Mouse (Mus musculus): ENCODE data around the gene Esyt3. TPM values are rescaled to one million over a fixed set of nuclear protein-coding genes. Genes with fewer than 3 reads are reported as not detected.

Gene Esyt3
- polyA plus RNA-seq, 1 experiment from 2014 or later: 0.35 TPM

GRCm38 (mm10) chr9:99388078-99388477 is 29.7 kb upstream of the Esyt3 start:
- H3K4me2 ChIP-seq: no peak overlapping the region
- 75% methylated on average over 5 of the region's 5 CpGs for WGBS
- no peak overlapping the region for H3K9ac ChIP-seq
- H3K4me3 ChIP-seq (replicated peaks): no peak overlapping the region
- H3K4me1 ChIP-seq: no peaks in the 10 kb centered on the region
- no peaks in the 10 kb centered on the region for H3K9me3 ChIP-seq (replicated peaks)
- H3K36me3 ChIP-seq: peaks cover 13% of the 10 kb centered on the region; the same call in 1 of the 2 replicates
- ATAC-seq (replicated peaks; ENCODE audit: low FRiP score): no peak
- no peak overlapping the region for H3K27ac ChIP-seq
- no peaks in the 10 kb centered on the region for H3K27me3 ChIP-seq

GRCm38 (mm10) chr9:99382556-99382955 is 24.2 kb upstream of the Esyt3 start:
- no peak overlapping the region for H3K4me3 ChIP-seq (replicated peaks)
- no peak for ATAC-seq (replicated peaks; ENCODE audit: low FRiP score)
- WGBS: 68% methylated on average over 9 of the region's 9 CpGs
- no peaks in the 10 kb centered on the region for H3K4me1 ChIP-seq
- 0 out of 2 replicates have a peak, but pooled peaks cover 4% of the 10 kb centered on the region for H3K27me3 ChIP-seq
- no peaks in the 10 kb centered on the region for H3K36me3 ChIP-seq
- H3K9me3 ChIP-seq (replicated peaks): no peaks in the 10 kb centered on the region
- H3K9ac ChIP-seq: no peak overlapping the region
- H3K4me2 ChIP-seq: no peak overlapping the region
- H3K27ac ChIP-seq: no peak overlapping the region

GRCm38 (mm10) chr9:99379194-99379593 is 20.8 kb upstream of the Esyt3 start:
- Histone ChIP-seq H3K36me3 (no peaks in the 10 kb centered on the region), H3K27me3 (0 out of 2 replicates have a peak, but pooled peaks cover 7% of the 10 kb centered on the region), H3K4me3 (replicated peaks) (no peak overlapping the region), H3K27ac (no peak overlapping the region), H3K4me2 (no peak overlapping the region), H3K9ac (no peak overlapping the region), H3K9me3 (replicated peaks) (no peaks in the 10 kb centered on the region), H3K4me1 (no peaks in the 10 kb centered on the region)
- no peak for ATAC-seq (replicated peaks; ENCODE audit: low FRiP score)
- 76% methylated on average over 5 of the region's 5 CpGs for WGBS

GRCm38 (mm10) chr9:99376591-99377418 is 18.4 kb upstream of the Esyt3 start:
- H3K36me3 ChIP-seq: no peaks in the 10 kb centered on the region
- H3K4me2 ChIP-seq: no peak overlapping the region
- no peak overlapping the region for H3K9ac ChIP-seq
- no peak overlapping the region for H3K27ac ChIP-seq
- no peaks in the 10 kb centered on the region for H3K4me1 ChIP-seq
- no peaks in the 10 kb centered on the region for H3K9me3 ChIP-seq (replicated peaks)
- 7% methylated on average over 14 of the region's 14 CpGs for WGBS
- no peak for ATAC-seq (replicated peaks; ENCODE audit: low FRiP score)
- H3K4me3 ChIP-seq (replicated peaks): no peak overlapping the region
- H3K27me3 ChIP-seq: 0 out of 2 replicates have a peak, but pooled peaks cover 7% of the 10 kb centered on the region

GRCm38 (mm10) chr9:99368431-99368830 is 10.1 kb upstream of the Esyt3 start:
- Histone ChIP-seq H3K27ac (no peak overlapping the region), H3K9me3 (replicated peaks) (no peaks in the 10 kb centered on the region), H3K4me1 (no peaks in the 10 kb centered on the region), H3K27me3 (no peaks in the 10 kb centered on the region), H3K9ac (no peak overlapping the region), H3K4me3 (replicated peaks) (no peak overlapping the region), H3K36me3 (no peaks in the 10 kb centered on the region), H3K4me2 (no peak overlapping the region)
- 61% methylated on average over 7 of the region's 7 CpGs for WGBS
- no peak for ATAC-seq (replicated peaks; ENCODE audit: low FRiP score)

- no peaks in the 10 kb centered on the region for H3K36me3 ChIP-seq
- ATAC-seq (replicated peaks; ENCODE audit: low FRiP score): no peak
- 77% methylated on average over 3 of the region's 3 CpGs for WGBS
- no peak overlapping the region for H3K27ac ChIP-seq
- no peaks in the 10 kb centered on the region for H3K9me3 ChIP-seq (replicated peaks)
- peaks cover 7% of the 10 kb centered on the region; the same call in 1 of the 2 replicates for H3K27me3 ChIP-seq
- H3K4me1 ChIP-seq: no peaks in the 10 kb centered on the region
- no peak overlapping the region for H3K4me3 ChIP-seq (replicated peaks)
- H3K9ac ChIP-seq: no peak overlapping the region
- H3K4me2 ChIP-seq: no peak overlapping the region
Observed at GRCm38 (mm10) chr9:99365906-99366305, 7.5 kb upstream of the Esyt3 start.

- H3K36me3 ChIP-seq: no peaks in the 10 kb centered on the region
- no peak overlapping the region for H3K27ac ChIP-seq
- no peak overlapping the region for H3K4me2 ChIP-seq
- H3K4me3 ChIP-seq (replicated peaks): no peak overlapping the region
- peaks cover 5% of the 10 kb centered on the region for H3K4me1 ChIP-seq
- 56% methylated on average over 8 of the region's 8 CpGs for WGBS
- H3K9me3 ChIP-seq (replicated peaks): no peaks in the 10 kb centered on the region
- peaks cover 35% of the 10 kb centered on the region for H3K27me3 ChIP-seq
- no peak overlapping the region for H3K9ac ChIP-seq
- ATAC-seq (replicated peaks; ENCODE audit: low FRiP score): no peak
Observed at GRCm38 (mm10) chr9:99363076-99363475, 4.7 kb upstream of the Esyt3 start.

- ATAC-seq (replicated peaks; ENCODE audit: low FRiP score): no peak
- 79% methylated on average over 9 of the region's 9 CpGs for WGBS
Observed at GRCm38 (mm10) chr9:99361946-99362345, 3.6 kb upstream of the Esyt3 start.

GRCm38 (mm10) chr9:99359012-99359411 is 655 bp upstream of the Esyt3 start:
- H3K4me2 ChIP-seq: no peak overlapping the region
- H3K36me3 ChIP-seq: no peaks in the 10 kb centered on the region
- H3K27ac ChIP-seq: no peak overlapping the region
- peaks cover 67% of the 10 kb centered on the region for H3K27me3 ChIP-seq
- no peak overlapping the region for H3K4me3 ChIP-seq (replicated peaks)
- no peaks in the 10 kb centered on the region for H3K9me3 ChIP-seq (replicated peaks)
- no peak for ATAC-seq (replicated peaks; ENCODE audit: low FRiP score)
- H3K4me1 ChIP-seq: peaks cover 19% of the 10 kb centered on the region
- WGBS: 88% methylated on average over 15 of the region's 15 CpGs
- no peak overlapping the region for H3K9ac ChIP-seq

More at GRCm38 (mm10) chr9:99361946-99362345, 3.6 kb upstream of the Esyt3 start:
- Histone ChIP-seq H3K4me2 (no peak overlapping the region), H3K27me3 (peaks cover 46% of the 10 kb centered on the region), H3K9ac (no peak overlapping the region), H3K4me1 (peaks cover 15% of the 10 kb centered on the region), H3K27ac (no peak overlapping the region), H3K9me3 (replicated peaks) (no peaks in the 10 kb centered on the region), H3K4me3 (replicated peaks) (no peak overlapping the region), H3K36me3 (no peaks in the 10 kb centered on the region)

GRCm38 (mm10) chr9:99357561-99357920 is 816 bp downstream of the Esyt3 start:
- Histone ChIP-seq H3K4me1 (peaks cover 19% of the 10 kb centered on the region), H3K27me3 (peaks cover 67% of the 10 kb centered on the region), H3K36me3 (no peaks in the 10 kb centered on the region), H3K9me3 (replicated peaks) (no peaks in the 10 kb centered on the region), H3K4me3 (replicated peaks) (peak overlapping the region; percentile 51), H3K9ac (peak overlapping the region; percentile 29; the same call in 1 of the 2 replicates), H3K27ac (no peak overlapping the region), H3K4me2 (peak overlapping the region; percentile 97)
- ATAC-seq (replicated peaks; ENCODE audit: low FRiP score): 0 out of 2 replicates have a peak, but pooled peaks have one; percentile 7
- 4% methylated on average over 19 of the region's 19 CpGs for WGBS

- Histone ChIP-seq H3K9me3 (replicated peaks) (no peaks in the 10 kb centered on the region), H3K9ac (no peak overlapping the region), H3K36me3 (no peaks in the 10 kb centered on the region), H3K4me1 (peaks cover 19% of the 10 kb centered on the region), H3K27me3 (peaks cover 61% of the 10 kb centered on the region), H3K4me3 (replicated peaks) (no peak overlapping the region), H3K4me2 (no peak overlapping the region), H3K27ac (no peak overlapping the region)
- ATAC-seq (replicated peaks; ENCODE audit: low FRiP score): no peak
- 31% methylated on average over 5 of the region's 5 CpGs for WGBS
Observed at GRCm38 (mm10) chr9:99355971-99356370, 2.4 kb downstream of the Esyt3 start.

GRCm38 (mm10) chr9:99354796-99355195 is 3.6 kb downstream of the Esyt3 start:
- Histone ChIP-seq H3K36me3 (no peaks in the 10 kb centered on the region), H3K9ac (no peak overlapping the region), H3K27me3 (peaks cover 50% of the 10 kb centered on the region), H3K4me1 (peaks cover 19% of the 10 kb centered on the region), H3K27ac (no peak overlapping the region), H3K4me3 (replicated peaks) (no peak overlapping the region), H3K4me2 (no peak overlapping the region), H3K9me3 (replicated peaks) (no peaks in the 10 kb centered on the region)
- ATAC-seq (replicated peaks; ENCODE audit: low FRiP score): no peak
- 65% methylated on average over 5 of the region's 5 CpGs for WGBS

All from kidney, embryonic 15.5 days (tissue).